Mouse (Mus musculus) left cerebral cortex, adult 11 months (tissue): ENCODE measurements around the gene Bmpr1a.
A peak's percentile ranks its signal among the peaks of the same experiment; 100 is the strongest.
"Not testable (repeated sequence)": the region's sequence is repeated elsewhere in the genome, so short reads cannot be mapped to it uniquely, and the experiment has no call there.

ENCODE experiments used
- DNase-seq: peaks from one replicate; pipeline ENCODE4 v3.0.0; 2022; ENCODE audit warnings: low spot score

Bmpr1a gene

GRCm38 (mm10) chr14:34450451-34450850 is 52.7 kb downstream of the Bmpr1a start:
- DNase-seq, result no peak

DNA sequence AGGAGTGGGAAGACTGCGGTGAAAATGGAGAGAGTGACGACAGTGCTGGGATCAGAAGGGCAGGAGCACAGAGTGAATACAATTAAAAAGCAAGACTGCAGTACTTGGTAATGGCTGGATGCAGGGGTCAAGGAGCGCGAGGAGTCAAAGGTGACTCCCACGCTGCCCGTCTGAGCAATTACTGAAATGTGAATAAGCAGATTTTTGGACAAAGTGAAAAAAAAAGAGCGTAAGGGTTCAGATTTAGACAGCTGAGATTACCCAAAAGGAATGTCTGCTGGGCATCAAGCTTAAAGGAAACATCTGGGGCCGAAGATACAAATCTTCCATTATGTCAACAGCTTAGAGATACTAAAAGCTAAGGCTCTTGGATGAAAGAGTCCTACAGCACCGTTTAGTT is 53.3 kb downstream of the Bmpr1a start:
- DNase-seq, result no peak

GRCm38 (mm10) chr14:34448398-34448797 is 54.7 kb downstream of the Bmpr1a start:
- no peak for DNase-seq

GRCm38 (mm10) chr14:34447659-34448058 is 55.5 kb downstream of the Bmpr1a start:
- no peak for DNase-seq

DNA sequence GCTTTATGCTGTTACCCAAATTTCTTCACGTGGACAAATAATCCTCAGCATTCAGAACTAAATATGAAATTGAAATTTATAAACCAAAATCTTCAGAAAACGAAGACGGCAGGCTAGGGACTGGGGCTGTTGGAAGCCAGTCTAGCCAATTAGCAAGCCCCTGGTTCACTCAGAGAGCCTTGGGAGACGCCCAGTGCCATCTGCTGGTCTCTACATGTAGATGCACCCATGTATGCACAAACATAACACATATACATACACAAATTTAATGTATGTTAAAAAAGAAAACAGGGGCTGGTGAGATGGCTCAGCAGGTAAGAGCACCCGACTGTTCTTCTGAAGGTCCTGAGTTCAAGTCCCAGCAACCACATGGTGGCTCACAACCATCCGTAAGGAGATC is 56.5 kb downstream of the Bmpr1a start:
- no peak for DNase-seq

DNA sequence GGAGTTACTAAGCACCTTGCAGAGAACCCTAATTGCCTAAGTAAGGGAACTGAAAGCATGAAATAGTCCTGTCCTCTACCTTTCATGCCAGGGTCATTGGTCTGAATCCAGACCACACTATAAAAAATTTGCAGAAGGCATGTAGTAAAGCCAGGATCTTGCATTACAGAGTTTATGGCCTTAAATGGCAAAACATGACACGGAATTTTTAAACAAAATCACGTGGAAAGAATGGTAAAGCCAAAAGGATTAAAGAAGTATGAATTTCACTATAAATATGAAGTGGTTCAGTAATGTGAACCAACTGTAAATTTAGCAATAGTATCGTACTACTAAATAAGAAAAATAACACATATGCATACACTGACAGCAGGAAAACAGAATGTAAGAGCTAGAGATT is 57.8 kb downstream of the Bmpr1a start:
- no peak for DNase-seq

DNA sequence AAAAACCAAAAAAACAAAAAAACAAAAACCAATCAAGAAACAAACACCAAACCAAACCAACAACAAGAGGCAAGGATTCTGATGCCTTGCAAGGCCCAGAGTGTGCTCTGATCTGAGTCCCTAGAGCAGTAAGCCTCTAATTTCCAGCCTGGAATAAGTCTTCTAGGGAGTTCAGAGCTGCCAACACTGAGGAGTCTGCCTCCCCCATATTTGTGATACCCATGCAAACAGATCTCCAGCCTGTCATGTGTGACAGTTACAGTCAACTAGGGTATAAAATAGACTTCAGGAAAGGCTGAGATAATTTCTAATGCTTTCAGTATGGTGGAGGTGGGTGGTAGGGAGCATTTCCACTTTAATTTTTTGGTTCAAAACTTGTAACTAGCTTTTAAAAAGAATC is 58.2 kb downstream of the Bmpr1a start:
- no peak for DNase-seq

DNA sequence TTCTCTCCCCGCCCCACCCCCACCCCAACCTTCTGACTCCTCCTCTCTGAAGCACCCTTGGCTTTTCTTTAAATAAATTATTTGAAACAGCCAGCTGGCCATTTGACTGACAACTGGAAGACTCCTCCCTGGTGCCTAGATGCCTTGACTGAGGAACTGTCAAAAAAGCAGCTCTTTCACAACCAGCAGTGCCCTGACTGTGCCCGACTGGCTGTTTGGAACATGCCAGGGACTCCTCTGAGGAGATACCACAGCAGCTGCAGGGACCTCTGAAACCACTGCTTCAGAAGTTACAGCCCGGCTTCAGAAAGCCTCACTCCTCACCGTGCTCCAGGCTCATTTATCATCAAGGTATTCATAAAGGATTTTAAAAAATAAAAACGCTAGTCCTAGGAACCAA is 58.8 kb downstream of the Bmpr1a start:
- DNase-seq, result no peak

DNA sequence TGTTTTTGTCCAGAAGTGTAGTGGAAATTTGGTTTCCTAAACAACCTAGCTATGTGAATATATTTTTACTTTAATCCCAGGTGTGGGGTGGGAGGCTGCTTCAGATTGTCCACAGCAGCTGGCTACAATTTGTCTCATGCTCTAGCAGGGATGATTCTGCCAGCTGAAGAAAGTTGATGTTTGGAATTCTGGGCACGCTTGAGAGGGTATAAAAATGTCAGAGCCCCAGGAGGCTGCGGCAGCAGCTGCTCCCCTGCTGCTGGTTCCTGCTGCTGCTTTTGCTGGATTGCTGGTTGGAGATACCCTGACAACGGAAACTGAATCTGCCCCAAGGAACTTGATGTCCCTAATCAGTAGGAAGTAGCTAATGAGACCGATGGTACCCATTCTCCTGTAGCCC is 60.6 kb downstream of the Bmpr1a start:
- DNase-seq, result no peak

DNA sequence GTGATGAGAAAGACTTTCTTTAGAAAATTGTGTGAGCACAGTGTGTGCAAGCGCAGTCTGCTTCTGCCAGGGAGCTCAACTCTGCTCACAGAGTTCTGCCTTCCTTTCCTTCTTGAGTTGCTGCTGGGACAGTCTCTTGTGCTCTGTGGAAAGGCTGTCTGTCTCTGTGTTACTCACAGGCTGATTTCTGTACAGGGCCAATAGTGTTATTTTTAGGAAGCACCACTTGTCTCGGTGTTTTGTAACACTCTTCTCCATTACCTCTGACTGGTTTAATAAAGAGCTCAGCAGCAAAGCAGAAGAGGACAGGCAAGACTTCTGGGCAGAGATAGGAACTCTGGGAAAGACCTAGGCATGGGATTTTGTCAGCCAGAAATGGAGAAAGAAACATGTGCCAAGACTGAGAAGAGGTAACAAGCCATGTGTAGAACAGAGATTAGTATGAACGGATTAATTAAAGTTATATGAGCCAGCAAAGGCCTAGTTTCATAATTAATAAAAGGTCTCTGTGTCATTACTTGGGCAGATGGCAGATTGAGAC is 62.5 kb downstream of the Bmpr1a start:
- DNase-seq, result no peak

- DNase-seq, result no peak
Measured at GRCm38 (mm10) chr14:34429069-34429468, 74.1 kb downstream of the Bmpr1a start.

GRCm38 (mm10) chr14:34428274-34428673 is 74.9 kb downstream of the Bmpr1a start:
- DNase-seq, result no peak

DNA sequence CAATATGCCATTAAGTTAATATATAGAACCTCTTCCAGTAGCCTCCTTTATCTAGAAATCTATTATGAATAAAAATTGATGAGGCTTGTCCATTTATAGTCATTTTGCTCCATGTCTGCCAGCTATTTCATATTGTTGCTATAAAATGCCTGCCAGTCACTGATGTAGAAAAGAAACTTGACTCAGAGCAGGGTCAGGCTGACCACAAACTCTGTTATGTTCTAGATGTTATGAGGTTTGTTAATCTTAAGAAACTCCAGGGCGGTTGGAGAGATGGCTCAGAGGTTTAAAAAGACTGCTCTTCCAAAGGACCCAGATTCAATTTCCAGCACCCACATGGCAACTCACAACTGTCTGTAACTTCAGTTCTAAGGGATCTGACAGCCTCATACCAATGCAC is 82.1 kb downstream of the Bmpr1a start:
- DNase-seq, result no peak

DNA sequence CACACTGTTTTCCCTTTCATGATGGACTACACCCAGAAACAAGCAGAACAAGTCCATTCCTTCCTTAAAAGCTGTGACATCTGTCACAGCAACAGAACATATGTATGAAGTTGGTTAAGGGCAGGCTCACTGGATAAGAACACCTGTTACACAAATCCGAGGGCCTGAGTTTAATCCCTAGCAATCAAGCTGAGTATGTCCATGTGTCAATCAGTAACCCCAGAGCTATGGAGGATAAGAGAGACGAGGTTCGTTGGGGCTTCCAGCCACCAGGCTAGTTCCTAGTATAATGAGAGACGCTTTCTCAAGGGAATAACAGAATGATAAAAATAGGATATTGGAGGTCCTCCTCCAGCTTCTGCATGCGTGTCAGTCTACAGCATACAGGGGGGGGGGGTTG is 85.6 kb downstream of the Bmpr1a start:
- no peak for DNase-seq

GRCm38 (mm10) chr14:34416946-34417345 is 86.2 kb downstream of the Bmpr1a start:
- not testable (repeated sequence) for DNase-seq

DNA sequence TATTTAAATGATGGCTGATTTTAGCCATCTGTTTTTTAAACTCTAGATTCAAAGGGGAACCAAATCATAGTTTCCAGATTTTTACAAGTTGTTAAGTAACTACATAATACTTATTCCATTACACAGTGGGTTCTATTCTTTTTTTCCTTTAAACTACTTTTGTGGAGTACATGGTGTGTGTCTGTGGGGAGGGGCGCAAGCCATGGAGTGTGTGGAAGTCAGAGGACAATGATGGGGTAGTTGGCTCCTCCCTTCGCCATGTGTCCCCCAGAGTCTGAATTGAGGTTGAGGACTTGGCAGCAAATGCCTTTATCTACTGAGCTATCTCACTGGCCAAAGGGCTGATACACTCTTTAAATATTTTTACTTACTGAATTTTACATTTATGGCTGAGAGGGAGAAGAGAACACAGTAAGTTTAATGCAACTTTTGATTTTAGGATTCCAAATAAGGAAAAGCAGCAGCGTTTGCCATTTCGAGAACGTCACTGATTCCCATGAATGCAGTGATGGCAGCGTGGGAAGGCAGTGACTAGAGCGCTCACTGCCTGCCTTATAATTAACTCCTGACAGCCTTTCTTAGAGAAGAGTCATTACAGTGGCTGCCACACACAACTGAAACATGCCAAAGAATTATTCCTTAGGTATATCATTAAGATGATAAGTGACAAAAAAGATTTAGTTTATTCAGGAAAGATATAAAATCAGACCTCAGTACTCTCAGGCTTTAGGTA is 90.8 kb downstream of the Bmpr1a start:
- DNase-seq, result no peak

GRCm38 (mm10) chr14:34410716-34411115 is 92.4 kb downstream of the Bmpr1a start:
- no peak for DNase-seq

GRCm38 (mm10) chr14:34403424-34403823 is 99.7 kb downstream of the Bmpr1a start:
- no peak for DNase-seq

DNA sequence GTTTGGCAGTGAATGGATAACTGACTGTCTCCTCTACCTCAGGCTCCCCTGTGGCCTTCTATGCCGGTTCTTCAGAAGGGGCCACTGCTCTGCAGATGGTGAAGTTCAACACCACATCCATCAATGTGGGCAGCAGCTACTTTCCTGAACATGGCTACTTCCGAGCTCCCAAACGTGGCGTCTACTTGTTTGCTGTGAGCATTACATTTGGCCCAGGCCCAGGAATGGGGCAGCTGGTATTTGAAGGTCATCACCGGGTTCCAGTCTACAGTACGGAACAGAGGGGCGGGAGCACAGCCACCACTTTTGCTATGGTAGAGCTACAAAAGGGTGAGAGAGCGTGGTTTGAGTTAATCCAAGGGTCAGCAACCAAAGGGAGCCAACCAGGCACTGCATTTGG is 100.3 kb downstream of the Bmpr1a start:
- no peak for DNase-seq

- DNase-seq, result peak; percentile 28
Measured at GRCm38 (mm10) chr14:34401135-34401534, 102.0 kb downstream of the Bmpr1a start.

GRCm38 (mm10) chr14:34400021-34400420 is 103.1 kb downstream of the Bmpr1a start:
- DNase-seq, result no peak

- DNase-seq, result no peak
Measured at GRCm38 (mm10) chr14:34399301-34399700, 103.8 kb downstream of the Bmpr1a start.

DNA sequence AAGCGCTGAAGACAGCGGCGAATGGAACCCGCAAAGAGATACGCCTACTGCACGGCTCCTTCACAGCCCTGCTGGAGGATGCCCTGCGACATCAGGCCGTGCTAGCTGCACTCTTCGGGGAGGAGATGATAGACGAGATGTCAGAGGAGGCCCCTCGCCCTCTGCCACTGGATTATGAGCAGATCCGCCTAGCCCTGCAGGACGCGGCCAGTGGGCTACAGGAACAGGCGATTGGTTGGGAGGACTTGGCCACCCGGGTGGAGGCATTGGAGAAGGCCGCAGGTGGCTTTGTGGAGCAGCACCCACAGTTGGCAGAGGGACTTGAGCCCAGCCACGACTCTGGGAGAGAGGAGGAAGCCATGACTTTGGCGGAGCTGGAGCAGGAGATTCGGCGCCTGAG is 104.2 kb downstream of the Bmpr1a start:
- no peak for DNase-seq

DNA sequence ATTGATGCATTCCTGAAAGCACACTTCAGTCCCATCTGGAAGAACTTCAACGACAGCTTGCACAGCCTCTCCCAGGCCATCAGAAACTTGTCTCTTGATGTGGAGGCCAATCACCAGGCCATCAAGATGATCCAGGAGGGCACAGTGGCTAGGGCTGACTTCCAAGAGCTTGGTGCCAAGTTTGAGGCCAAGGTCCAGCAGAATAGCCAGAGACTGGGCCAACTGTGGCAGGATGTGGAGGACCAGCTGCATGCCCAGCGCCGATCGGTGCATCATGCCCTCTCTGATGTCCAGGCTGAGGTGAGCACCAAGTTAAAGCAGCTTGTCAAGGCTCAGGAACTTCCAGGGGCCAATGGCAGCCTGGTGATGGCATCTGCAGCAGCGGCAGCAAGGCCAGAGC is 105.3 kb downstream of the Bmpr1a start:
- DNase-seq, result no peak
